Mouse (Mus musculus) heart, embryonic 12.5 days (tissue): ENCODE measurements around the gene Adgrd1. TPM values are rescaled to one million over a fixed set of nuclear protein-coding genes. Genes with fewer than 3 reads are reported as not detected.
A peak's percentile ranks its signal among the peaks of the same experiment; 100 is the strongest.

Source experiments
- ATAC-seq: fragments of 200-750 bp; cut with Nextera tagmentation; 2 replicates; pipeline ENCODE4 v1.8.0; 2017; ENCODE audit warnings: moderate TSS enrichment, moderate library complexity; ENCODE audit not compliant: insufficient number of reproducible peaks, low FRiP score
- H3K27ac ChIP-seq: fragments of 300-500 bp; sonication (generic); 2 replicates; pipeline ENCODE4 v1.5.1; 2016; ENCODE audit warnings: mild to moderate bottlenecking, moderate library complexity; ENCODE audit not compliant: poor library complexity, severe bottlenecking
- H3K27me3 ChIP-seq: fragments of 300-500 bp; sonication (generic); replicated peaks from 2 replicates; pipeline ENCODE4 v1.6.1; 2016; ENCODE audit warnings: mild to moderate bottlenecking, moderate library complexity
- H3K36me3 ChIP-seq: fragments of 300-500 bp; sonication (generic); 2 replicates; pipeline ENCODE4 v1.6.1; 2016; ENCODE audit warnings: mild to moderate bottlenecking, moderate library complexity
- H3K4me1 ChIP-seq: fragments of 300-500 bp; sonication (generic); replicated peaks from 2 replicates; pipeline ENCODE4 v1.6.1; 2016; ENCODE audit warnings: mild to moderate bottlenecking
- H3K4me2 ChIP-seq: fragments of 300-500 bp; sonication (generic); 2 replicates; pipeline ENCODE4 v1.6.1; 2016; ENCODE audit warnings: mild to moderate bottlenecking, moderate library complexity
- H3K4me3 ChIP-seq: fragments of 300-500 bp; sonication (generic); 2 replicates; pipeline ENCODE4 v1.5.1; 2016; ENCODE audit warnings: mild to moderate bottlenecking
- H3K9ac ChIP-seq: fragments of 300-500 bp; sonication (generic); 2 replicates; pipeline ENCODE4 v1.6.1; 2016; ENCODE audit warnings: mild to moderate bottlenecking, moderate library complexity
- H3K9me3 ChIP-seq: fragments of 300-500 bp; sonication (generic); replicated peaks from 2 replicates; pipeline ENCODE4 v1.6.1; 2016; ENCODE audit warnings: mild to moderate bottlenecking, moderate library complexity
- WGBS: fragments of 180-500 bp; shearing (Covaris S2); methylation state at CpG from one replicate; pipeline ENCODE4 v1.1.7; 2016; 5-methylcytosine and 5-hydroxymethylcytosine counted together
- polyA plus RNA-seq: library from polyadenylated mRNA; unstranded; fragments of >200 nt; fragmentation: Nextera tagmentation; extraction: Ambion mirVana; gene quantifications from 2 replicates; pipeline ENCODE4 v1.2.1, GENCODE M21; 2016

The Adgrd1 gene
- polyA plus RNA-seq, 1 experiment from 2014 or later: 0.31 TPM

DNA sequence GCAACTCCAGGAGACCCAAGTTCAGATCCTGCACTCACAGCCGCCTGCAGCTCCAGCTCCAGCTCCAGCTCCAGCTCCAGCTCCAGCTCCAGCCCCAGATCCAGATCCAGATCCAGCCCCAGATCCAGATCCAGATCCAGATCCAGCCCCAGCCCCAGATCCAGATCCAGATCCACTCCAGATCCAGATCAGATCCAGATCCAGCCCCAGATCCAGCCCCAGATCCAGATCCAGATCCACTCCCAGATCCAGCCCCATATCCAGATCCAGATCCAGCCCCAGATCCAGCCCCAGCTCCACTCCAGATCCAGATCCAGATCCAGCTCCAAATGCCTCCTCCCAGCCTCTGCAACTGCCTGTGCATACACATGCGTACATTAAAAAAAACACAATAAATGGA, 131.6 kb downstream of the Adgrd1 start:
- Histone ChIP-seq H3K27ac (no peak overlapping the region), H3K9ac (no peak overlapping the region), H3K4me3 (no peak overlapping the region), H3K4me2 (no peak overlapping the region), H3K9me3 (no peaks in the 10 kb centered on the region), H3K4me1 (no peaks in the 10 kb centered on the region), H3K27me3 (peaks cover 9% of the 10 kb centered on the region; the same call in 1 of the 2 replicates), H3K36me3 (no peaks in the 10 kb centered on the region)
- WGBS: 85% methylated on average over 2 of the region's 2 CpGs
- no peak for ATAC-seq

DNA sequence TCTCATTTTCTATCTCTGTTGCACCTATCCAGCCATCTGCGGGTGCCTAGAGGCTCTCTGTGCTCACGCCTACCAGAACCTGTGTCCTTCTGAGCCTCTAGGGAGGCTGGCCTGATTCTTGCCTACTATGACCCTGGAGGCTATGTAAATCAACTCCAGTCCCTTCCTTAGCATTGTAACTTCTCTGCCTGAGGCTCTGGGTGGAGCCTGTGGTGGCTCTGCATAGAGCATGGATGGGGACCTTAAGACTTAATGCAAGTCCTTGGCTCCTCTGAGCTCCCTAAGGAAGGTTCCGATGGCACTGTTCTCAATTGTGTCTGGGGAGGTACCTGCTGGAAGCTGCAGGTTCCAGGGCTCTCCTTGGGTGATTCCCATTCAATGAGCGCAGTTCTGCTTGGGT, 136.8 kb downstream of the Adgrd1 start:
- Histone ChIP-seq H3K9ac (no peak overlapping the region), H3K9me3 (no peaks in the 10 kb centered on the region), H3K27ac (no peak overlapping the region), H3K36me3 (no peaks in the 10 kb centered on the region), H3K27me3 (no peaks in the 10 kb centered on the region), H3K4me1 (no peaks in the 10 kb centered on the region), H3K4me2 (no peak overlapping the region), H3K4me3 (no peak overlapping the region)
- no peak for ATAC-seq
- 84% methylated on average over 4 of the region's 4 CpGs for WGBS

DNA sequence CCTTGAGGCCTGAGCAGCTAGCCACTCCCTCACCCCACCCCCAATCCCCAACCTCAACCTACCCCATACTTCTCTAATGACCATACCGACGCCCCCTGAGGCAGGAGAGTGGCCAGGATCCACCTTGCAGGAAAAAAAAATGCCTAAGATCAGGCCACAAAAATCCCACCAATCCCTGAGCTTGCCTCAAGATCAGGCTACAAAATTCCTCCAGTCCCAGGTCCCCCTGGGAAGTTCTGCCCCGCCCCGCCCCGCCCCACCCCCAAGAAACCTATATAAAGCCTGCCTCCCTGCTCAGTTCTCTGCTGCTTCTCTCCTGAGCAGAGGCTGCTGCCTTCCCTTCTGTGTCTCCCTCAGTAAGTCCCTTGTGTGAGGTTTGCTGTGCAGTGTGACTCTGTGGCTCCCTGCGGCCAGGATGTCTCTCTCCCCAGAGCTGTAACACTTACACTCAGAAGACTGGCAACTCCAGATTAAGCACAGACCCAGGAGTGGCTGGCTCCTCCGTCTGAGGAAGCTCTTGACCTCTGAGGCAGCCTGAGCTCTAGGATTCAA, 137.4 kb downstream of the Adgrd1 start:
- Histone ChIP-seq H3K9me3 (no peaks in the 10 kb centered on the region), H3K9ac (no peak overlapping the region), H3K27me3 (no peaks in the 10 kb centered on the region), H3K4me3 (no peak overlapping the region), H3K27ac (no peak overlapping the region), H3K4me1 (no peaks in the 10 kb centered on the region), H3K36me3 (no peaks in the 10 kb centered on the region), H3K4me2 (no peak overlapping the region)
- no peak for ATAC-seq
- WGBS: 77% methylated on average over 7 of the region's 7 CpGs

DNA sequence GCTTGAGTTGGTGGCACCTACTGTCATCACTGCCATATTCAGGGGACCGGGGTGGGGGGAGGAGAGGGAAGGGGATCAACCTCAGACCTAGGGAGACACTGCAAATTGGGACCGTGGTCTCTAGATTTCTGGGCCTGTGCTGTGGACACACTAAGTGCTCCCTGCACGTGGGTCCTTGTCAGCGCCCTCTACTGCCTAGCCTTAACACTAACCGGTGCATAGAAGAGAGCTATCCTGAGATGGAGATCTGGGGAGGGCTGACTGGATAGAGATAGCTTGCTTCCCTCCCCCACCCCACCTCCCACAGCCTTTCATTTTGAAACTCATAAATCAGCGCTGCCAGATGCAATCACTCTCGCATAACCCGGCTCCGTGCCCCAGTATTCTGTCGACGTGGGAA, 139.8 kb downstream of the Adgrd1 start:
- 75% methylated on average over 11 of the region's 11 CpGs for WGBS
- H3K9ac ChIP-seq: no peak overlapping the region
- H3K4me2 ChIP-seq: no peak overlapping the region
- no peaks in the 10 kb centered on the region for H3K36me3 ChIP-seq
- no peaks in the 10 kb centered on the region for H3K27me3 ChIP-seq
- H3K27ac ChIP-seq: no peak overlapping the region
- no peak for ATAC-seq
- no peaks in the 10 kb centered on the region for H3K4me1 ChIP-seq
- H3K4me3 ChIP-seq: no peak overlapping the region
- no peaks in the 10 kb centered on the region for H3K9me3 ChIP-seq

GRCm38 (mm10) chr5:129241865-129242264, 145.3 kb downstream of the Adgrd1 start:
- 55% methylated on average over 11 of the region's 11 CpGs for WGBS
- Histone ChIP-seq H3K4me1 (0 out of 2 replicates have a peak, but pooled peaks cover 5% of the 10 kb centered on the region), H3K36me3 (no peaks in the 10 kb centered on the region), H3K27ac (no peak overlapping the region), H3K4me3 (no peak overlapping the region), H3K9me3 (no peaks in the 10 kb centered on the region), H3K4me2 (no peak overlapping the region), H3K9ac (no peak overlapping the region), H3K27me3 (no peaks in the 10 kb centered on the region; the same call in 1 of the 2 replicates)
- no peak for ATAC-seq

DNA sequence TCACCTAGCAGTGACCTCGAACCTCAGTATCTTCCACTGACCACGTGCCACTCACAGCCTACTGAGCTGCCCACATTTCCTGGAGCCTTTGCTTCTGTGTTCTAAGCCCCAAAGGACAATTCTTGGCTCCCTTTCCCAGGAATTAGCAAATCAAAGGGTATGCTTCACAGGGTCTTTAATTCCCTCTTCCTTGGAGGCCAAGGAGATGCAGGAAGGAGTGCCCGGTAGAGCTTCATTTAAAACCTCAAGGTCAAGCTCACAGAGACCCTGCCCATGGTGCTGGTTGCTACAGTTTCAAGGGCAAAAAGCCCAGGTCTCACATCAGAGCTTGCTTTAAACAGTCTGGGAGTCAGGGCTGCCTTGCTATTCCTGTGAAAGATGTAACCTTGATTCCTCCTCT, 145.7 kb downstream of the Adgrd1 start:
- no peaks in the 10 kb centered on the region for H3K9me3 ChIP-seq
- H3K36me3 ChIP-seq: no peaks in the 10 kb centered on the region
- H3K4me2 ChIP-seq: no peak overlapping the region
- H3K27ac ChIP-seq: no peak overlapping the region
- WGBS: 26% methylated on average over 3 of the region's 3 CpGs
- H3K4me1 ChIP-seq: 0 out of 2 replicates have a peak, but pooled peaks cover 5% of the 10 kb centered on the region
- no peak overlapping the region for H3K9ac ChIP-seq
- no peaks in the 10 kb centered on the region; the same call in 1 of the 2 replicates for H3K27me3 ChIP-seq
- no peak overlapping the region for H3K4me3 ChIP-seq
- ATAC-seq: no peak

GRCm38 (mm10) chr5:129243120-129243519, 146.6 kb downstream of the Adgrd1 start:
- no peak for ATAC-seq
- Histone ChIP-seq H3K27me3 (no peaks in the 10 kb centered on the region; the same call in 1 of the 2 replicates), H3K36me3 (no peaks in the 10 kb centered on the region), H3K9me3 (no peaks in the 10 kb centered on the region), H3K4me3 (no peak overlapping the region), H3K4me2 (no peak overlapping the region), H3K9ac (no peak overlapping the region), H3K4me1 (0 out of 2 replicates have a peak, but pooled peaks cover 5% of the 10 kb centered on the region), H3K27ac (no peak overlapping the region)
- 72% methylated on average over 4 of the region's 4 CpGs for WGBS

DNA sequence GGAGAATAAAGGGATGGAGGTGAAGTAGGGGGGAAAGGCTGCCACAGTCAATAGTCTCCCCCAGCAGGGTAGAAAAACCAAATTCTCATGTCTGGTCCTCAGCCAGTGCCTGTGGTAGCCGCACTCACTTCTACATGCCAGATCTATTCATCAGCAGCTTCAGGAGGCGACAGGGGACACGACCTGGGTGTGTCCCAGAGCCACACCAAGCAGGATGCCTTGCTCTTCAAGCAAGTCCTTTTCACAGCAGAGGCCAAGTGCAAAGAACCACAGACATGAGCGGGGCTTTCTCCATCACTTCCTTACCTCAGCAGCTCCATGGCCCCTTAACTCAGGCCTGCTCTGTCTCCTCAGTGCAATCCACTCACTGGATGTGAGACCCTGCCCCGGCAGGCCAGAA, 147.8 kb downstream of the Adgrd1 start:
- Histone ChIP-seq H3K27ac (no peak overlapping the region), H3K9ac (no peak overlapping the region), H3K9me3 (no peaks in the 10 kb centered on the region), H3K4me1 (0 out of 2 replicates have a peak, but pooled peaks cover 5% of the 10 kb centered on the region), H3K36me3 (no peaks in the 10 kb centered on the region), H3K4me3 (no peak overlapping the region), H3K4me2 (no peak overlapping the region), H3K27me3 (no peaks in the 10 kb centered on the region; the same call in 1 of the 2 replicates)
- 39% methylated on average over 5 of the region's 5 CpGs for WGBS
- ATAC-seq: no peak

- ATAC-seq: peak; percentile 61; the same call in 1 of the 2 replicates
- Histone ChIP-seq H3K9ac (no peak overlapping the region), H3K36me3 (no peaks in the 10 kb centered on the region), H3K4me3 (no peak overlapping the region), H3K27me3 (no peaks in the 10 kb centered on the region), H3K27ac (no peak overlapping the region), H3K4me1 (0 out of 2 replicates have a peak, but pooled peaks cover 9% of the 10 kb centered on the region), H3K9me3 (peaks cover 7% of the 10 kb centered on the region; the same call in 1 of the 2 replicates), H3K4me2 (peak overlapping the region; percentile 12; the same call in 1 of the 2 replicates)
- WGBS: 46% methylated on average over 8 of the region's 8 CpGs
These were observed 152.5 kb downstream of the Adgrd1 start for GRCm38 (mm10) chr5:129249080-129249479.

Other genes with a start within 250 kb of the Adgrd1 start
- 0.10 and 0.13 TPM in 2 replicates for gene Rimbp2, start 143.3 kb upstream of the Adgrd1 start, polyA plus RNA-seq
- 19.3 and 21.3 TPM in 2 replicates for gene Stx2, start 88.2 kb upstream of the Adgrd1 start, polyA plus RNA-seq
- 426 and 432 TPM in 2 replicates for gene Ran, start 76.7 kb upstream of the Adgrd1 start, polyA plus RNA-seq